Mouse (Mus musculus) CD4-positive, CD25-positive, alpha-beta regulatory T cell, adult 9 weeks (primary cell): Measurements from ENCODE around the gene Rprd2. TPM values are rescaled to one million over a fixed set of nuclear protein-coding genes. Genes with fewer than 3 reads are reported as not detected.

Experiments
- polyA plus RNA-seq: library from polyadenylated mRNA; unstranded; fragments of 100-300 nt; shearing (Covaris generic); gene quantifications from one replicate; pipeline ENCODE4 v1.2.1, GENCODE M21; 2017

Rprd2 gene
- 16.8 TPM for polyA plus RNA-seq

GRCm38 (mm10) chr3:95818571-95819288 lies at the start of gene Rprd2:
Gene Rprd2, minus strand, starts transcription at chr3:95818863.

GRCm38 (mm10) chr3:95855502-95856089 lies 36.9 kb upstream of the Rprd2 start, which contains the start of gene Prpf3:
Gene Prpf3, minus strand, starts transcription at chr3:95855885.

GRCm38 (mm10) chr3:95760106-95760505 lies 58.6 kb downstream of the Rprd2 start, which contains the start of gene Tars2:
Gene Tars2, minus strand, starts transcription at chr3:95760206.

GRCm38 (mm10) chr3:95739353-95740104 lies 79.1 kb downstream of the Rprd2 start, which contains the start of gene Ecm1:
Gene Ecm1, minus strand, starts transcription at chr3:95739569.

Other genes starting within 250 kb of the Rprd2 start
- 55.8 TPM for gene Golph3l, start 229.9 kb downstream of the Rprd2 start, polyA plus RNA-seq
- gene Ensa, start 193.9 kb downstream of the Rprd2 start, polyA plus RNA-seq: 96.7 TPM
- gene Mcl1, start 160.1 kb downstream of the Rprd2 start, polyA plus RNA-seq: 42.6 TPM
- gene Adamtsl4, start 130.9 kb downstream of the Rprd2 start, polyA plus RNA-seq: 10.5 TPM
- gene Ecm1, start 79.3 kb downstream of the Rprd2 start, polyA plus RNA-seq: 235 TPM
- gene Tars2, start 58.7 kb downstream of the Rprd2 start, polyA plus RNA-seq: 88.7 TPM
- 77.5 TPM for gene Prpf3, start 37.0 kb upstream of the Rprd2 start, polyA plus RNA-seq
- 281 TPM for gene Mrps21, start 52.7 kb upstream of the Rprd2 start, polyA plus RNA-seq
- gene Ciart, start 63.4 kb upstream of the Rprd2 start, polyA plus RNA-seq: 8.2 TPM
- gene BC028528, start 73.1 kb upstream of the Rprd2 start, polyA plus RNA-seq: 0.67 TPM
- gene Aph1a, start 75.1 kb upstream of the Rprd2 start, polyA plus RNA-seq: 61.7 TPM
- not detected for gene Car14, start 85.8 kb upstream of the Rprd2 start, polyA plus RNA-seq
- 233 TPM for gene Anp32e, start 110.4 kb upstream of the Rprd2 start, polyA plus RNA-seq
- gene Plekho1, start 177.1 kb upstream of the Rprd2 start, polyA plus RNA-seq: 7.7 TPM
- 33.7 TPM for gene Vps45, start 239.6 kb upstream of the Rprd2 start, polyA plus RNA-seq